Mouse (Mus musculus): ENCODE data around the gene E2f4. TPM values are rescaled to one million over a fixed set of nuclear protein-coding genes. Genes with fewer than 3 reads are reported as not detected.

Gene E2f4
- polyA plus RNA-seq, 1 experiment from 2014 or later: 51.7 TPM

DNA sequence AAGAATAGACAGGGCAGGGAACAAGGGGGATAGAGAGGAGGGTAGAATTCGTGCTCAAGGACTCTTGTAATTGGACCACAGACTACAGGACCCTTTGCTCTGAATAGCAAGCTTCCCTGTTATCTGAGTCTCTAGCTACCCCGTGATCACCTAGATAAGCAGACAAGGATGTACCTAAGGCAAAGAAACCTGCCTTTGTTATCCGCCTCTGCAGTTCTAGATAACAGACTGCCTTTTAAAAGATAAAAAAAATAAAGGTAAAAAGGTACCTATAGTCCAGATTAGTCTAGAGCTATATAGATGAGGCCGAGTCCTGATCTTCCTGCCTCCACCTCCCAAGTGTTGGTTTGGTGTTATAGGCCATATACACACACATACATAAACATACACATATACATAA lies 45.3 kb downstream of the E2f4 start:
- Histone ChIP-seq H3K9ac (replicated peaks; ENCODE audit: low read length) (no peak overlapping the region), H3K36me3 (ENCODE audit: control insufficient read depth, insufficient read depth, low read length) (no peaks in the 10 kb centered on the region), H3K4me3 (replicated peaks; ENCODE audit: low read depth, low read length) (no peak overlapping the region), H3K9me3 (ENCODE audit: control insufficient read depth, low read length) (no peaks in the 10 kb centered on the region), H3K27ac (replicated peaks; ENCODE audit: low read depth, low read length) (no peak overlapping the region), H3K27me3 (ENCODE audit: control insufficient read depth, insufficient read depth, low read length) (no peaks in the 10 kb centered on the region; the same call in 1 of the 2 replicates), H3K4me2 (ENCODE audit: low read length) (no peak overlapping the region), H3K4me1 (ENCODE audit: control insufficient read depth, insufficient read depth, low read length) (peaks cover 13% of the 10 kb centered on the region; the same call in 1 of the 2 replicates)
- DNase-seq (no peak), ATAC-seq (ENCODE audit: low FRiP score, low TSS enrichment) (no peak)
- 80% methylated on average over 4 of the region's 4 CpGs for WGBS

DNA sequence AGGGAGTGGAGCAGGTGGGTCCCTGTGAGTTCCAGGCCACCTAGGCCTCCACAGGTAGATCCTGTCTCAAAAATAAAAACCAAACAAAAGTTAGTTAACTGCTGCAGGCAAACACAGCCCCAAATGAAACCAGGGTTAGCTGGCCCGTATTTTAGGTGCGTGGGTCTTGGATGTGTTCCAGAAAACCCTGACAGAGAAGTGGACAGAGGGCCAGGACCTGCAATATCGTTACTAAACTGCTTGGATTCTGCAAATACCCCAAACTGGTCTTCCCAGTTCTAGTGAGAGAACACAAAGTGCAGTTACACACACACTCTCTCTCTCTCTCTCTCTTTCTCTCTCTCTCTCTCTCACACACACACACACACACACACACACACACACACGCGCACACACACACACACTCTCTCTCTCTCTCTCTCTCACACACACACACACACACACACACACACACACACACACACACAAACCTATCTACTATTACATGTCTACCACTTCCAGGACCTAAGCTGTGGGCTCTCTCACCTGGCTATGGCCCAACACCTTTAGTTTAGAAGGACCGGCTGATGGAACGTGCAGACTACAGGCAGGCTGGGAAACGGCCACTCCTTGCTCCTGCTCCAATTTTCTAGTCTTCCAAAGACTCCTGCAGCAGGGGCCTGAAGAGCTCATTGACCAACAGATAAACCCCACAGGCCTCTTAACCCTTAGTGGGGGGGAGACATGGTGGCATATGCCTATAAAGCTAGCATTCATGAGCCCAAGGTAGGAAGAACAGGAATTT lies 46.5 kb downstream of the E2f4 start:
- Histone ChIP-seq H3K4me3 (replicated peaks; ENCODE audit: low read depth, low read length) (no peak overlapping the region), H3K27me3 (ENCODE audit: control insufficient read depth, insufficient read depth, low read length) (no peaks in the 10 kb centered on the region; the same call in 1 of the 2 replicates), H3K4me1 (ENCODE audit: control insufficient read depth, insufficient read depth, low read length) (peaks cover 18% of the 10 kb centered on the region; the same call in 1 of the 2 replicates), H3K27ac (replicated peaks; ENCODE audit: low read depth, low read length) (no peak overlapping the region), H3K9ac (replicated peaks; ENCODE audit: low read length) (no peak overlapping the region), H3K36me3 (ENCODE audit: control insufficient read depth, insufficient read depth, low read length) (no peaks in the 10 kb centered on the region), H3K4me2 (ENCODE audit: low read length) (no peak overlapping the region), H3K9me3 (ENCODE audit: control insufficient read depth, low read length) (no peaks in the 10 kb centered on the region)
- WGBS: 77% methylated on average over 7 of the region's 8 CpGs
- ATAC-seq (ENCODE audit: low FRiP score, low TSS enrichment): no peak
- no peak for DNase-seq

DNA sequence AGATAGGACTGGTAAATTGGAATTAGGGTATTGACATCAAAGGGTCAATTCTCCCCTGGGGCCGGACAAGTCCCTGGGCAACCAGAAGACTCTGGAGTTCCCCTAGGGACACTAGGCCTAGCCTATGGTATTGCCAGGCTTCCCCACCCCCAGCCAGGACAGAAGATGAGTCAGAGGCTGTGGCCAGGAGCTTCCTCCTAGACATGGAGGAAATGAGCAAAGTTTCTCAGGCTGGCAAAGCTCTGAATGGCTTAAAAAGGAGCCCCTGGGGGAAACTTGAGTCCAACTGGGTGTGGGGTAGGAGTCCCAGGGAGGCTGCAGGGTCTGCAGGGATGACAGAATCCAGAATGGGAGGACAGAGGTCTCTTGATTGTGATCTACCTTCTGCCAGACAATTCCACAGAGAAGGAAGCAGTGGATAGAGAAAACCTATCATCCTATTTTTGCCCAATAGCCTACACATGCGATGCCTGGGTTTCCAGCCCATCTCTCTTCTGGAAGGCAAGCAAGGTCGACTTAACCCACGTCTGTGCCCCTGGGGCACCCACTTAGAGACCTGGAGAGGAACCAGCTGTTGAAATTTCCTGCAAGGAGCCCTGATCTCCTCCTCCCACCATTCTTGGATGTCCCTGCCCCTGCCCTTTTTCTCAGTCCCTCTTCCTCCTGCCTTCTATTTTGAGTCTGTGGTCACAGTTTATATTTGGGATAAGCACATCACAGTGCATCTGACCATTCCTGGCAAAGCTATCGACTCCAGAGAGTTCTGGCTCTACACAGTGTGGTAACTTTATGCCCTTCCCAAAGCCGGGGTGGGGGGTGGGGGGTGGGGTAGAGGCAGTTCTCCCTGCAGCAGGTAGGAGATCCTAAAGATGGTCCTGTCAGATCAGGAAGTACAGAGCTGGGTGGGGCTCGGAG lies 47.9 kb downstream of the E2f4 start:
- no peak overlapping the region for H3K27ac ChIP-seq (replicated peaks; ENCODE audit: low read depth, low read length)
- H3K4me2 ChIP-seq (ENCODE audit: low read length): no peak overlapping the region
- H3K27me3 ChIP-seq (ENCODE audit: control insufficient read depth, insufficient read depth, low read length): no peaks in the 10 kb centered on the region; the same call in 1 of the 2 replicates
- DNase-seq: no peak
- no peaks in the 10 kb centered on the region for H3K36me3 ChIP-seq (ENCODE audit: control insufficient read depth, insufficient read depth, low read length)
- no peaks in the 10 kb centered on the region for H3K9me3 ChIP-seq (ENCODE audit: control insufficient read depth, low read length)
- no peak overlapping the region for H3K9ac ChIP-seq (replicated peaks; ENCODE audit: low read length)
- peaks cover 25% of the 10 kb centered on the region for H3K4me1 ChIP-seq (ENCODE audit: control insufficient read depth, insufficient read depth, low read length)
- ATAC-seq (ENCODE audit: low FRiP score, low TSS enrichment): no peak
- no peak overlapping the region for H3K4me3 ChIP-seq (replicated peaks; ENCODE audit: low read depth, low read length)
- 78% methylated on average over 7 of the region's 7 CpGs for WGBS

DNA sequence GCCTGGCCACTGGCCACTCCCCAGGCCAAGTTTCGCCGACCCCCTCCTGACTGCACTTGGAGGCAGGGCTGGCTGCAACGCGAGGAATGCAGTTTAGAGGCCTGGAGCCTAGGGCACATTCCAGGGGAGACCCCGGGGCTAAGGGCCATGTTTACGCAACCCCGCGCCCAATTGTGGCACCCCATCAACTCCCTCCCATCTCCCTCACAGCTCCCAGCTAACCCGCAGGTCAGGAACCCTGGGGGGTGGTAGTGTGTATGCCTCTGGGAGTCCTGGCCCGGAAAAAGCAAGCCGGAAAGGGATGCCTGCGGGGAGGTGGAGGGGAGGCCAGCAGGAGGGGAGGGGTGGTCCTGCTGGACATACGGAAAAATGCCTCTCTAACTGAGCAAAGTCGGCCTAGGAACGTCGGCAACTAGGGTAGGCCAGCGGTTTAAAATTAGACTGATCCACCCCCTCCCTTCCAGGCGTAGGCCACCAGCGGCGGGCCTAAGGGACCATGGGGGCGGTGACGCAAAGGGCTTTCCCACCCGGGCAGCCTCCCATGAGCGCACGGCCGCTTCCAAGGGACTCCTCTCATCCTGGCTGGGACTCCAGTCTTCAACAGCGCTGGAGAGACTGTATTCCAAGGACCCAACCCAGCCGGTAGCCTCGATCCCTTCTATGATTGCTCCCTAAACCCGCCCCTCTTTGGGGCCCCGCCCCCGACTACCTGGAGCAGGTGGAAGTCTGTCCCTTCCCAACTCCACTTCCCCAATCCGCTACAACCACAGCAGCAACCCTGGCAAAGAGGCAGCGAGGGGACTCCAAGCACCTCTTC lies 49.4 kb downstream of the E2f4 start:
- Histone ChIP-seq H3K27ac (replicated peaks; ENCODE audit: low read depth, low read length) (no peak overlapping the region), H3K9ac (replicated peaks; ENCODE audit: low read length) (peak overlapping the region; percentile 2; the same call in 1 of the 2 replicates), H3K4me2 (ENCODE audit: low read length) (peak overlapping the region; percentile 91), H3K9me3 (ENCODE audit: control insufficient read depth, low read length) (no peaks in the 10 kb centered on the region), H3K4me1 (ENCODE audit: control insufficient read depth, insufficient read depth, low read length) (peaks cover 28% of the 10 kb centered on the region), H3K4me3 (replicated peaks; ENCODE audit: low read depth, low read length) (peak overlapping the region; percentile 68), H3K36me3 (ENCODE audit: control insufficient read depth, insufficient read depth, low read length) (no peaks in the 10 kb centered on the region), H3K27me3 (ENCODE audit: control insufficient read depth, insufficient read depth, low read length) (no peaks in the 10 kb centered on the region; the same call in 1 of the 2 replicates)
- DNase-seq (peak; percentile 17), ATAC-seq (ENCODE audit: low FRiP score, low TSS enrichment) (peak; percentile 2; the same call in 1 of the 2 replicates)
- 2% methylated on average over 34 of the region's 34 CpGs for WGBS

- peak within 1 kb of the TSS; percentile 68 for H3K4me3 ChIP-seq (replicated peaks; ENCODE audit: low read depth, low read length)
- peak within 1 kb of the TSS; percentile 67 for H3K27ac ChIP-seq (replicated peaks; ENCODE audit: low read depth, low read length)
- peak within 1 kb of the TSS; percentile 91 for H3K4me2 ChIP-seq (ENCODE audit: low read length)
- no peaks in the 10 kb centered on the region; the same call in 1 of the 2 replicates for H3K27me3 ChIP-seq (ENCODE audit: control insufficient read depth, insufficient read depth, low read length)
- ATAC-seq (ENCODE audit: low FRiP score, low TSS enrichment) (peak; percentile 86), DNase-seq (peak; percentile 95)
- peaks cover 28% of the 10 kb centered on the region for H3K4me1 ChIP-seq (ENCODE audit: control insufficient read depth, insufficient read depth, low read length)
- H3K9me3 ChIP-seq (ENCODE audit: control insufficient read depth, low read length): no peaks in the 10 kb centered on the region
- WGBS: under 1% methylated on average over 53 of the region's 53 CpGs
- peak within 1 kb of the TSS; percentile 80 for H3K9ac ChIP-seq (replicated peaks; ENCODE audit: low read length)
- no peaks in the 10 kb centered on the region for H3K36me3 ChIP-seq (ENCODE audit: control insufficient read depth, insufficient read depth, low read length)
Measured at GRCm38 (mm10) chr8:105347428-105348221, 50.2 kb downstream of the E2f4 start, which contains the start of gene Fhod1. Gene Fhod1 (minus strand): TSS chr8:105347953.

DNA sequence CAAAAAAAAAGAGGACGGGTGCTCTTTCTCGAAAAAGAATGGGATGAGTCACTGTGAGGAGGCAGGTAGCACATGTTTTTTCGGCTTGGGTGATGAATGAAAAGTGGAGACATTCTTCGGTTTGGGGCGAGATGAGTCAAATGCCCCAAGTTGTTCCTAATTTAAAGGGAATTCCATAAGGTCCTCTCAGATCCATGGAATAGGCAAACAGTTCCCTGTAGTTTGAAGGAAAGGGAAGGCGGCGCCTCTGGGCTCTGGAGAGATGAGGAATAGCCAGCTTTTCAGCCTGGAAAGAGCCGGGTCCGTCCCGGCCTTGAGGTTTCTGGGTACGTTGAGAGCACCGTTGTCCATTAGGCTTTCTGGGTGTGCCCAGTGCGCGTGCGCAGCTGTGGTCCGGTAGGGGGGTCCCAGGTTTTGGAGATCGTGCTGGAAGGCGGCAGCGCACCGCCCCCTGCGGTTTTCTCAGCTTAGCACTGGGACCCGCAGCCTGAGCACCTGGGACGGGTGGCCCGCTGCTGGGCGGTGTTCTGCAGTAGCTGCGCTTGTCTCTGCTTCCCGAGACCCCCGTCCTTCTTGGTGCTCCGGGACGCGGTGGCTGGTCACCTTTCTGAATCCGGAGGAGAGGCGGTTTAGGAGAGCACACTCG lies 51.1 kb downstream of the E2f4 start, which contains the start of gene Slc9a5:
Slc9a5 (plus strand) TSS at position 394 of the 646 bp plus-strand sequence.
- Histone ChIP-seq H3K36me3 (ENCODE audit: control insufficient read depth, insufficient read depth, low read length) (no peaks in the 10 kb centered on the region), H3K4me2 (ENCODE audit: low read length) (peak within 1 kb of the TSS; percentile 91), H3K9me3 (ENCODE audit: control insufficient read depth, low read length) (no peaks in the 10 kb centered on the region), H3K4me3 (replicated peaks; ENCODE audit: low read depth, low read length) (peak within 1 kb of the TSS; percentile 68), H3K9ac (replicated peaks; ENCODE audit: low read length) (peak within 1 kb of the TSS; percentile 80), H3K27ac (replicated peaks; ENCODE audit: low read depth, low read length) (peak within 1 kb of the TSS; percentile 67), H3K27me3 (ENCODE audit: control insufficient read depth, insufficient read depth, low read length) (no peaks in the 10 kb centered on the region; the same call in 1 of the 2 replicates), H3K4me1 (ENCODE audit: control insufficient read depth, insufficient read depth, low read length) (peaks cover 28% of the 10 kb centered on the region)
- DNase-seq (peak; percentile 87), ATAC-seq (ENCODE audit: low FRiP score, low TSS enrichment) (peak; percentile 36)
- WGBS: 1% methylated on average over 34 of the region's 34 CpGs

GRCm38 (mm10) chr8:105349096-105349771 lies 51.8 kb downstream of the E2f4 start:
- peak overlapping the region; percentile 80 for H3K9ac ChIP-seq (replicated peaks; ENCODE audit: low read length)
- under 1% methylated on average over 47 of the region's 48 CpGs for WGBS
- H3K27ac ChIP-seq (replicated peaks; ENCODE audit: low read depth, low read length): peak overlapping the region; percentile 67
- H3K36me3 ChIP-seq (ENCODE audit: control insufficient read depth, insufficient read depth, low read length): no peaks in the 10 kb centered on the region
- peaks cover 28% of the 10 kb centered on the region for H3K4me1 ChIP-seq (ENCODE audit: control insufficient read depth, insufficient read depth, low read length)
- H3K4me2 ChIP-seq (ENCODE audit: low read length): peak overlapping the region; percentile 91
- DNase-seq: peak; percentile 74
- ATAC-seq (ENCODE audit: low FRiP score, low TSS enrichment): peak; percentile 52
- no peaks in the 10 kb centered on the region for H3K9me3 ChIP-seq (ENCODE audit: control insufficient read depth, low read length)
- peak overlapping the region; percentile 68 for H3K4me3 ChIP-seq (replicated peaks; ENCODE audit: low read depth, low read length)
- no peaks in the 10 kb centered on the region; the same call in 1 of the 2 replicates for H3K27me3 ChIP-seq (ENCODE audit: control insufficient read depth, insufficient read depth, low read length)
